Mouse (Mus musculus) embryonic fibroblast, embryonic 13.5 days (primary cell): ENCODE data around the gene Cdc26. TPM values are rescaled to one million over a fixed set of nuclear protein-coding genes. Genes with fewer than 3 reads are reported as not detected.

Source experiments
- H3K27ac ChIP-seq: 2 replicates; pipeline ENCODE4 v1.5.1; 2012; ENCODE audit warnings: low read length, control low read depth, inconsistent platforms; ENCODE audit not compliant: insufficient read depth
- H3K4me1 ChIP-seq: 2 replicates; pipeline ENCODE4 v1.6.1; 2011; ENCODE audit warnings: low read length; ENCODE audit not compliant: control insufficient read depth, insufficient read depth
- H3K4me3 ChIP-seq: 2 replicates; pipeline ENCODE4 v1.5.1; 2011; ENCODE audit warnings: mild to moderate bottlenecking, control low read depth, low read length; ENCODE audit not compliant: insufficient read depth
- CTCF ChIP-seq: IDR thresholded peaks from 2 replicates; pipeline ENCODE4 v1.5.1; 2011; ENCODE audit warnings: mild to moderate bottlenecking, control low read depth, low read length, moderate library complexity, borderline replicate concordance; ENCODE audit not compliant: insufficient read depth
- POLR2A ChIP-seq: IDR thresholded peaks from 2 replicates; pipeline ENCODE4 v1.6.1; 2011; ENCODE audit warnings: low read depth, mild to moderate bottlenecking, control low read depth, low read length, moderate library complexity
- polyA plus RNA-seq: library from polyadenylated mRNA; stranded (reverse); fragments of >200 nt; gene quantifications from 2 replicates; pipeline ENCODE4 v1.2.4, GENCODE M21; 2011; ENCODE audit warnings: low read depth; ENCODE audit not compliant: missing spikeins, insufficient read length

The Cdc26 gene
- polyA plus RNA-seq, 1 experiment = 94.3 TPM

- Histone ChIP-seq H3K4me1 (no peaks in the 10 kb centered on the region; the same call in 1 of the 2 replicates), H3K27ac (no peak overlapping the region), H3K4me3 (no peak overlapping the region)
- no peak for TF ChIP-seq CTCF
- no peak for TF ChIP-seq POLR2A
Observed at GRCm38 (mm10) chr4:62430678-62431077, 22.2 kb upstream of the Cdc26 start.

- Histone ChIP-seq H3K4me3 (no peak overlapping the region), H3K27ac (no peak overlapping the region), H3K4me1 (no peaks in the 10 kb centered on the region; the same call in 1 of the 2 replicates)
- TF ChIP-seq CTCF = no peak
- no peak for TF ChIP-seq POLR2A
Observed at GRCm38 (mm10) chr4:62429616-62430015, 21.2 kb upstream of the Cdc26 start.

- H3K27ac ChIP-seq = no peak overlapping the region
- TF ChIP-seq POLR2A (no peak), CTCF (no peak)
- H3K4me1 ChIP-seq = no peaks in the 10 kb centered on the region
- no peak overlapping the region for H3K4me3 ChIP-seq
Observed at GRCm38 (mm10) chr4:62427978-62428758, 19.7 kb upstream of the Cdc26 start.

GRCm38 (mm10) chr4:62425891-62426290, 17.4 kb upstream of the Cdc26 start:
- no peak overlapping the region for H3K27ac ChIP-seq
- H3K4me1 ChIP-seq = no peaks in the 10 kb centered on the region
- no peak overlapping the region for H3K4me3 ChIP-seq
- TF ChIP-seq CTCF (no peak), POLR2A (no peak)

GRCm38 (mm10) chr4:62419091-62419490, 10.6 kb upstream of the Cdc26 start:
- Histone ChIP-seq H3K4me3 (no peak overlapping the region), H3K4me1 (no peaks in the 10 kb centered on the region), H3K27ac (no peak overlapping the region)
- no peak for TF ChIP-seq CTCF
- no peak for TF ChIP-seq POLR2A

GRCm38 (mm10) chr4:62418448-62418847, 10.0 kb upstream of the Cdc26 start:
- Histone ChIP-seq H3K4me1 (no peaks in the 10 kb centered on the region), H3K27ac (no peak overlapping the region), H3K4me3 (no peak overlapping the region)
- no peak for TF ChIP-seq CTCF
- TF ChIP-seq POLR2A = no peak

GRCm38 (mm10) chr4:62411606-62412005, 3.2 kb upstream of the Cdc26 start:
- Histone ChIP-seq H3K27ac (no peak overlapping the region), H3K4me3 (no peak overlapping the region), H3K4me1 (no peaks in the 10 kb centered on the region)
- TF ChIP-seq POLR2A (no peak), CTCF (no peak)

- Histone ChIP-seq H3K4me1 (no peaks in the 10 kb centered on the region), H3K27ac (no peak overlapping the region), H3K4me3 (peak overlapping the region; percentile 90)
- no peak for TF ChIP-seq CTCF
- TF ChIP-seq POLR2A = no peak
Observed at GRCm38 (mm10) chr4:62410325-62410724, 1.9 kb upstream of the Cdc26 start.

- Histone ChIP-seq H3K4me1 (no peaks in the 10 kb centered on the region), H3K4me3 (peak overlapping the region; percentile 90), H3K27ac (no peak overlapping the region)
- TF ChIP-seq CTCF (no peak), POLR2A (no peak)
Observed at GRCm38 (mm10) chr4:62409615-62410014, 1.2 kb upstream of the Cdc26 start.

- H3K4me3 ChIP-seq = peak overlapping the region; percentile 75
- H3K27ac ChIP-seq = peak overlapping the region; percentile 94
- TF ChIP-seq POLR2A (peak; percentile 46), CTCF (no peak)
- no peaks in the 10 kb centered on the region for H3K4me1 ChIP-seq
Observed at GRCm38 (mm10) chr4:62407730-62408582, 486 bp downstream of the Cdc26 start.
